Mouse (Mus musculus) liver, embryonic 14.5 days (tissue): ENCODE results near the gene Bdkrb2. TPM values are rescaled to one million over a fixed set of nuclear protein-coding genes. Genes with fewer than 3 reads are reported as not detected.

Experiments used
- ATAC-seq: fragments of 200-750 bp; cut with Nextera tagmentation; 2 replicates; pipeline ENCODE4 v1.8.0; 2017; ENCODE audit warnings: moderate number of reproducible peaks, mild to moderate bottlenecking, moderate library complexity; ENCODE audit not compliant: insufficient read depth
- DNase-seq, 3 experiments: peaks; one replicate each; pipeline ENCODE4 v3.0.0-alpha.2; 2012 to 2013; ENCODE audit warnings: low read depth in 3 of 3, low spot score in 3 of 3
- H3K27ac ChIP-seq: fragments of 300-500 bp; sonication (generic); 2 replicates; pipeline ENCODE4 v1.5.1; 2014; ENCODE audit warnings: moderate library complexity, mild to moderate bottlenecking, control low read depth, inconsistent platforms
- H3K27me3 ChIP-seq: fragments of 300-500 bp; sonication (generic); 2 replicates; pipeline ENCODE4 v1.6.1; 2014; ENCODE audit warnings: mild to moderate bottlenecking, low read length, moderate library complexity; ENCODE audit not compliant: control insufficient read depth, insufficient read depth
- H3K36me3 ChIP-seq: fragments of 300-500 bp; sonication (generic); replicated peaks from 2 replicates; pipeline ENCODE4 v1.6.1; 2014; ENCODE audit warnings: low read depth; ENCODE audit not compliant: control insufficient read depth, insufficient read depth
- H3K4me1 ChIP-seq, 2 experiments: fragments of 200-500 bp in 1 of 2; fragments of 300-500 bp in 1 of 2; sonication (generic) in 1 of 2; replicated peaks; 2 replicates each; pipeline ENCODE4 v1.6.1; 2012 to 2014; ENCODE audit warnings: antibody characterized with exemption in 1 of 2, inconsistent platforms in 1 of 2, low read length in 1 of 2; ENCODE audit not compliant: control insufficient read depth in 2 of 2, insufficient read depth in 2 of 2
- H3K4me2 ChIP-seq: fragments of 300-500 bp; sonication (generic); 2 replicates; pipeline ENCODE4 v1.6.1; 2014; ENCODE audit warnings: low read depth, mild to moderate bottlenecking, control low read depth, moderate library complexity
- H3K4me3 ChIP-seq, 2 experiments: fragments of 200-500 bp in 1 of 2; fragments of 300-500 bp in 1 of 2; sonication (generic) in 1 of 2; 2 replicates each; pipeline ENCODE4 v1.5.1; 2012 to 2014; ENCODE audit warnings: low read depth in 2 of 2, low read length in 2 of 2, mild to moderate bottlenecking in 2 of 2, control low read depth in 1 of 2, inconsistent platforms in 1 of 2, moderate library complexity in 1 of 2; ENCODE audit not compliant: insufficient read depth in 1 of 2
- H3K9ac ChIP-seq: fragments of 300-500 bp; sonication (generic); replicated peaks from 2 replicates; pipeline ENCODE4 v1.6.1; 2014; ENCODE audit warnings: mild to moderate bottlenecking, control low read depth, moderate library complexity
- H3K9me3 ChIP-seq: fragments of 300-500 bp; sonication (generic); 2 replicates; pipeline ENCODE4 v1.6.1; 2016; ENCODE audit warnings: low read length, mixed read lengths; ENCODE audit not compliant: control insufficient read depth
- CTCF ChIP-seq: IDR thresholded peaks from 2 replicates; pipeline ENCODE4 v1.5.1; 2016; ENCODE audit warnings: antibody characterized with exemption, low read depth, control low read depth
- EP300 ChIP-seq: IDR thresholded peaks from 2 replicates; pipeline ENCODE4 v1.6.1; 2016; ENCODE audit warnings: antibody characterized with exemption, low read depth
- WGBS: fragments of 180-500 bp; shearing (Covaris S2); extraction: QIAGEN DNeasy Blood & Tissue Kit; methylation state at CpG from one replicate; pipeline ENCODE4 v1.1.7; 2014; ENCODE audit not compliant: insufficient replicate concordance; 5-methylcytosine and 5-hydroxymethylcytosine counted together
- polyA plus RNA-seq, 2 experiments: library from polyadenylated mRNA; depleted of rRNA in 1 of 2; stranded (reverse) in 1 of 2; unstranded in 1 of 2; fragments of >200 nt; fragmentation: Nextera tagmentation in 1 of 2; extraction: Ambion mirVana in 1 of 2; gene quantifications; 2 replicates each; pipeline versions ENCODE4 v1.2.1 to v1.2.3; 2012 to 2014

Bdkrb2 gene
- polyA plus RNA-seq, 2 experiments, result not detected

- Histone ChIP-seq H3K4me2 (no peak overlapping the region), H3K36me3 (no peaks in the 10 kb centered on the region), H3K4me1 (no peaks in the 10 kb centered on the region), H3K9me3 (no peaks in the 10 kb centered on the region), H3K9ac (no peak overlapping the region), H3K4me3 (no peak overlapping the region), H3K27ac (no peak overlapping the region), H3K27me3 (no peaks in the 10 kb centered on the region)
- ATAC-seq (no peak), DNase-seq (no peak)
- WGBS, result 42% methylated on average over 10 of the region's 10 CpGs
- no peak for TF ChIP-seq EP300
- TF ChIP-seq CTCF, result no peak
These were observed 35.5 kb downstream of the Bdkrb2 start for GRCm38 (mm10) chr12:105598503-105598902.

- Histone ChIP-seq H3K27me3 (no peaks in the 10 kb centered on the region), H3K9me3 (no peaks in the 10 kb centered on the region), H3K4me1 (no peaks in the 10 kb centered on the region), H3K4me3 (no peak overlapping the region), H3K27ac (no peak overlapping the region), H3K4me2 (no peak overlapping the region), H3K36me3 (no peaks in the 10 kb centered on the region), H3K9ac (no peak overlapping the region)
- DNase-seq (no peak), ATAC-seq (no peak)
- WGBS, result 53% methylated on average over 5 of the region's 5 CpGs
- TF ChIP-seq CTCF (no peak), EP300 (no peak)
These were observed 36.1 kb downstream of the Bdkrb2 start for GRCm38 (mm10) chr12:105599098-105599497.

- Histone ChIP-seq H3K9me3 (no peaks in the 10 kb centered on the region), H3K27me3 (no peaks in the 10 kb centered on the region), H3K4me1 (no peaks in the 10 kb centered on the region), H3K9ac (no peak overlapping the region), H3K4me2 (no peak overlapping the region), H3K4me3 (no peak overlapping the region), H3K36me3 (no peaks in the 10 kb centered on the region), H3K27ac (no peak overlapping the region)
- DNase-seq (no peak), ATAC-seq (no peak)
- TF ChIP-seq EP300, result no peak
- no peak for TF ChIP-seq CTCF
- WGBS, result 59% methylated on average over 6 of the region's 6 CpGs
These were observed 38.6 kb downstream of the Bdkrb2 start for GRCm38 (mm10) chr12:105601586-105601985.

- no peak for TF ChIP-seq CTCF
- no peak for TF ChIP-seq EP300
- no peaks in the 10 kb centered on the region for H3K36me3 ChIP-seq
- H3K9me3 ChIP-seq, result no peaks in the 10 kb centered on the region
- ATAC-seq (no peak), DNase-seq (no peak)
- H3K27ac ChIP-seq, result no peak within 1 kb of the TSS
- no peak within 1 kb of the TSS for H3K9ac ChIP-seq
- H3K4me1 ChIP-seq, result no peaks in the 10 kb centered on the region
- no peak within 1 kb of the TSS for H3K4me2 ChIP-seq
- WGBS, result 74% methylated on average over 11 of the region's 11 CpGs
- H3K27me3 ChIP-seq, result no peaks in the 10 kb centered on the region
- H3K4me3 ChIP-seq, result no peak within 1 kb of the TSS
These were observed 39.7 kb downstream of the Bdkrb2 start, which contains the start of gene Bdkrb1 for GRCm38 (mm10) chr12:105602581-105603210. Bdkrb1 (plus strand) TSS chr12:105603085.

- no peaks in the 10 kb centered on the region for H3K27me3 ChIP-seq
- no peak overlapping the region for H3K4me2 ChIP-seq
- H3K9me3 ChIP-seq, result no peaks in the 10 kb centered on the region
- H3K4me1 ChIP-seq, result no peaks in the 10 kb centered on the region
- H3K9ac ChIP-seq, result no peak overlapping the region
- DNase-seq (no peak), ATAC-seq (no peak)
- H3K36me3 ChIP-seq, result no peaks in the 10 kb centered on the region
- WGBS, result 76% methylated on average over 11 of the region's 11 CpGs
- no peak overlapping the region for H3K27ac ChIP-seq
- H3K4me3 ChIP-seq, result no peak overlapping the region
- TF ChIP-seq EP300 (no peak), CTCF (no peak)
These were observed 40.9 kb downstream of the Bdkrb2 start for GRCm38 (mm10) chr12:105603904-105604303.
